Mouse (Mus musculus) layer of hippocampus, adult 2 months (tissue): Measurements from ENCODE around the gene Ldlrap1. TPM values are rescaled to one million over a fixed set of nuclear protein-coding genes. Genes with fewer than 3 reads are reported as not detected.

ENCODE experiments used
- DNase-seq, 2 experiments: peaks; one replicate each; pipeline ENCODE4 v3.0.0; 2022; ENCODE audit warnings: low spot score in 2 of 2
- H3K27ac ChIP-seq: fragments of 200-600 bp; 2 replicates; pipeline ENCODE4 v1.8.1; 2022
- H3K4me3 ChIP-seq: fragments of 200-600 bp; 2 replicates; pipeline ENCODE4 v1.8.1; 2022; ENCODE audit warnings: mild to moderate bottlenecking
- CTCF ChIP-seq: fragments of 200-600 bp; conservative IDR thresholded peaks from 2 replicates; pipeline ENCODE4 v1.8.1; 2022; ENCODE audit warnings: antibody characterized with exemption, mild to moderate bottlenecking, moderate library complexity
- total RNA-seq, 2 experiments: library from RNA; stranded (reverse); gene quantifications; 2 replicates each; pipeline ENCODE4 v1.2.3; 2021

Gene Ldlrap1
- total RNA-seq, 2 experiments from 2014 or later = 2.0 to 3.0 TPM

DNA sequence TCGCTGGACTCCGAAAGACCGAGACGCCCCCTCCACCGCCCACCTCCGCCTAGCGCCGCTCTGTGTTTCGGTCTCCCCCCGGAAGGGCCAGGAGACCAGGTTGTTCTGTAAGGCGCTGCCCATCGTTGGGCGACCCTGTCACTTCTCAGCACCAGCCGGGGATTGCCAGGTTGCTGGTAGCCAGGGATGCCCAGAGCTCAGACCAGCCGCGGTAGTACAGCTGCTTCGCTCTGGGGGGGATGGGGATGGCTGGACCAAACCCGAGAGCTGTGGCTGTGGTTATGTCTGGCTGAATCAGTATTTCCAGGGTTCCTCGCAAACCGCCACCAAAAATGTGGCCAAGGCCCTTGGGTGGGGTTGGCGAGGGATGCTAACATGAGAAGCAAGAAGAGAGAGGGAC lies 63.2 kb downstream of the Ldlrap1 start:
- peak overlapping the region; percentile 88 for H3K4me3 ChIP-seq
- TF ChIP-seq CTCF = no peak
- DNase-seq = no peak
- H3K27ac ChIP-seq = peak overlapping the region; percentile 76

DNA sequence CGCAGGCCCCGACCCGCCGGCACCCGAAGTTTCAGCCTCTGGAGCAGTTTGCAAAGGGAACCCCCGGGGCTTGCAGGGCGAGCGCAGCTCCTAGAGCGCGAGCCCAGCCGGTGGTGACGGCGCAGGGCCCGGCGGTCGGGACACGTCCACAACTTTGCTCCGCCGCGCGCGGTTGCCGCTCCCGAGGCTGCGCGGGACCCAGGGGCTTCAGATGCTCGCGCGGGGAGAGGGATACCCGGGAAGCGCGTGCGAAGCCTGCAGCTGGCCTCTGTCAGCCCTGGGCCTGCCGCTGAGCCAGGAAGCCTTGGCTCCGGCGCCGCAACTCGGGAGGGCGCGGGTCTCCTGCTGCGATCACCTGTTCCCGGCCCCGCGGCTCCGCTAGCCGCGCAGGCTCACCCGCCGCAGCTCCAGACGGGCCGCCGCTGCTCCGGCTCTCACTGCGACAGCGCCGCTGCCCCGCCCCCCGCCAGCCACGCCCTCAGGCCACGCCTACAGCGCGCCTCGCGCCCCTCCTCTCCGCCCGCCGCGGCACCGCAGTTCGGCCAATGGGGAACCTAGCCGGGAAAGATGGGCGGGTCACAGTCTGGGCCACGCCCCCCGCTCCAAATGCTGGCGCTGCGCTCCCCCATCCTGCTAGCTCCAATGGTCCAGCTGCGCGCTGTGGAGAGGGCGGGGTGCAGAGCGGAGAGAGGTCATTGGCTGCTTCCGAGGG lies 63.8 kb downstream of the Ldlrap1 start, which contains the start of gene Man1c1:
Man1c1 (minus strand) TSS at position 456 of the 712 bp plus-strand sequence.
- no peak for TF ChIP-seq CTCF
- Histone ChIP-seq H3K27ac (peak within 1 kb of the TSS; percentile 84), H3K4me3 (peak within 1 kb of the TSS; percentile 88)
- DNase-seq = peak; percentile 98 to 99

DNA sequence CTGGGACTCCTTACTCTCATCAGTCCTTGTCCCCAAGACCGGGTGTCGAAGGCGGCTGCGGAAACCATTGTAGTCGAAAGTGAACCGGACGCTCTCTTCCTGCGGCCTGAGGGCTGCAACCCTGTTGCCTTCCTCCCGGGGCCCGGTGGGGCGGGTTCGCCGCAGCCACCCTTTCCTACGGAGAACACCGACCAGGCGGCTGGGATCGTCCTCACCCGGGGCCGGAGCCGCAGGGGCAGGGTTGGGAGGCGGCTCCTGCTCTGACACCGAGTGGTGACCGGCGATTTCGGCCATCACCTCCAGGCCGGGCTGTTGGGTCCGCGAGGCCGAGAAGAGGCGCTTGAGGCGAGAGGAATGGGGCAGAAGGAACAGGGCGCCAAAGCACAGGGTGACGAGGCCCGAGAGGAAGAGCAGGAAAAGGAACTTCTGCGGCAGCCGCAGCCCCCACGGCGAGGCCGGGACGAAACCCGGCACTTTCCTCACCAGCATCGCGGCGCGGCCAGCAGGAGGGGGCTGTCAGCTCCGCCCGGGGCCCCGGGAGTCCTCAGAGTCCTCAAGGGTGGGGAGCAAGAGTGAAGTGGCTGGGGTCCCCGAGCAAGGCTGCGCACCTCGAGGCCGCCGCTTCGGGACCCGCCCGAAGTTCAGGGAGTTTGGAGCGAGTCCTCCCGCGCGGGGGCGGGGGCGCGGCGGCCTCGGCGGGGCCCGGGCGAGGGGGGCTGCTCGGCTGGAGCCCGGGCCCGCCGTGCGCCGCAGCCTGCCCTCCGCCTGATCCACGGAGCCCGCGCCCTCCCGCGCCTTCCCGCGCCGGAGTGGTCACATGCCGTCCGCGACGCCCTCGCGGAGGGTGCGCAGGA lies 64.6 kb downstream of the Ldlrap1 start:
- TF ChIP-seq CTCF = no peak
- no peak for DNase-seq
- H3K27ac ChIP-seq = peak overlapping the region; percentile 84

DNA sequence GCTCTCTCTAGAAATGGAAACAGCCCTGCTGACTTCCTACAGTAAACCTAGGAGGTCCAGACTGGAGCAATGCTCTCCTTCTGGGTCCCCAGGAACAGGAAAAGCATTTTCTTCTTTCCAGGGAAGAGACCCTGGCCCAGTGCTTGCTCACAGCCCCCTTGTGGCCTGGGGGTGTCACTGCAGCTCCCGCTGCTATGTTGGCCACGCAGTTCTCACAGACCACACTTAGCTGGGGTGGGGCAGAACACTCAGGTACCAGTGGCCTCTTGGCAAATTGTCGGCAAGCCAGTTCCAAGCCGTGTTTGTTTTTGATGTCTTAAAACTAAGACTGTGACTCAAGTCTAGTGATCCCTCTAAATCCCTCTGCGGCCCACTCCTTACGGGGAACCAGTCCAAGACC lies 65.9 kb downstream of the Ldlrap1 start:
- DNase-seq = peak; percentile 72 to 78
- Histone ChIP-seq H3K27ac (peak overlapping the region; percentile 62), H3K4me3 (peak overlapping the region; percentile 88)
- TF ChIP-seq CTCF = peak; percentile 99

More for the DNA sequence above, 64.6 kb downstream of the Ldlrap1 start:
- peak overlapping the region; percentile 88 for H3K4me3 ChIP-seq

DNA sequence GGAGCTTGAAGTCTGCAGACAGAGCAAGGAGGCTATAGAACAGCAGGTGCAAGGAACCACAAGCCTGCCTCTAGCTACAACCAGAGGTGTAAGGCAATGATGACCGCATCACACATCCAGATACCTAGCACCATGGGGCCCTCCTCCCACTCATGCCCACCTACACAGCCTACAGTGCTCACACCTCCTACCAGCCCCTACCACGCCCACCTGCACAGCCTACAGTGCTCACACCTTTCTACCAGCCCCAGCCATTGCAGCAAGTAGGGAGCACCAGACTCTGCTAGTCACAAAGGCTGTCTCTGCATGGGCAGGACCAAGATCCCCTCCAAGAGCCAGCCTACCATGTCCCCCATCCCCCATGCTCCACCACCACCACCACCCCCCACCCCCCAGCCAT lies 66.9 kb downstream of the Ldlrap1 start:
- no peak overlapping the region for H3K27ac ChIP-seq
- H3K4me3 ChIP-seq = peak overlapping the region; percentile 8; the same call in 1 of the 2 replicates
- no peak for DNase-seq
- TF ChIP-seq CTCF = no peak

DNA sequence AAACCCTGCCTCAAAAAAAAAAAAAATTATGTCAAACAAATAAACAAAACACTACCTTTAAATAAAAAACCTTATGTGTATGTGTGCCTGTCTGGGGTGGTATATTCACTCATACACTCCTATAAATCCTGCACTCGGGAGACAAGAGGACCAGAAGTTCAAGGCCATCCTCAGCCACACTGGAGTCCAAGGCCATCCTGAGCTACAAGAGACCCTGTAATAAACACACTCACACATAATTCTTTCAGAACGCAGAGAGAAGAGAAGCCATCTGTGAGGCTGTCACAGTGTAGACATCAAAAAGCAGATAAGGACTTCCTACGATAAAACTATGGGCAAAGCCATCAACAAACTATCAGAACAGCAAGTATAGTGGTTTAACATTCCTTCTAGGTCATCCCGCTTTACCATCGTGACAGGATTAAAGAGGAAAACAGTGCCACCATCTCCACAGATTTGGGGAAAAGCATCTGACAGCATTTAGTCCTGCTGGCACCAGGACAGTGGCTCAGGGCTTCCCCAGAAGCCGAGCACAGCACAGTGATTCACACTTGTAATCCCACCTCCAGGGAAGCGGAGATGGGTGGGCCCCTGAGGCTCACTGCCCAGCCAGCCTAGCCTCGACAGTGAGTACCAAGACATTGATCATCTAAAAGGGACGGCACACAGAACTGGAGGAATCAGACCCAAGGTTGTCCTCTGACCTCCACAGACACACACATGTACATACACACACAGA lies 74.5 kb downstream of the Ldlrap1 start:
- no peak for DNase-seq
- Histone ChIP-seq H3K27ac (no peak overlapping the region), H3K4me3 (no peak overlapping the region)
- TF ChIP-seq CTCF = no peak

DNA sequence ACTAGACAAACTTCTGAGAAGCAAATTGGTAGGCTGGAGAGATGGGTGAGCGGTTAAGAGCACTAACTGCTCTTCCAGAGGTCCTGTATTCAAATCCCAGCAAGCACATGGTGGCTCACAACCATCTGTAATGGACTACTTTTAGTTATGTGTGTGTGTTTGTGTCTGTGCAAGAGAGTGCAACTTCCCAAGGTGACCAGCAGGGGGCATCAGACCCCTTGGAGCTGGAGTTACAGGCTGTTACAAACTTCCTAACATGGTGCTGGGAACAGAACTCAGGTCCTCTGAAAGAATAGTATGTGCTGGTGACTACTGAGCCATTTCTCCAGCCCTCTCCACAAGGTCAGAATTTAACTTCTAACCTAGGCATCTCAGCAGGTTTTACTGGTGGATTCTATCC lies 75.4 kb downstream of the Ldlrap1 start:
- no peak overlapping the region for H3K4me3 ChIP-seq
- peak; percentile 60 for TF ChIP-seq CTCF
- no peak for DNase-seq
- no peak overlapping the region for H3K27ac ChIP-seq

Other genes with a start within 250 kb of the Ldlrap1 start
- gene Mtfr1l, start 232.6 kb downstream of the Ldlrap1 start, total RNA-seq = 10 to 100 TPM; 69.3 to 72.5 TPM
- gene Selenon, start 215.9 kb downstream of the Ldlrap1 start, total RNA-seq = 10 to 100 TPM; 17.3 to 19.7 TPM
- gene Man1c1, start 63.7 kb downstream of the Ldlrap1 start, total RNA-seq = 10 to 100 TPM; 22.1 to 25.1 TPM
- gene Maco1, start 85.3 kb upstream of the Ldlrap1 start, total RNA-seq = 10 to 100 TPM; 43.4 to 43.8 TPM
- not detected for gene Rhd, start 96.5 kb upstream of the Ldlrap1 start, total RNA-seq
- gene Tmem50a, start 147.0 kb upstream of the Ldlrap1 start, total RNA-seq = 100 to 1,000 TPM; 102 to 108 TPM
- gene Rsrp1, start 155.6 kb upstream of the Ldlrap1 start, total RNA-seq = 100 to 1,000 TPM; 237 to 277 TPM
- 10 to 100 TPM; 53.1 to 56.2 TPM for gene Syf2, start 162.9 kb upstream of the Ldlrap1 start, total RNA-seq